Mouse (Mus musculus) cortical plate, adult 2 months (tissue): ENCODE measurements around the gene Fgfr2.

ENCODE experiments used
- CTCF ChIP-seq: fragments of 200-500 bp; IDR thresholded peaks from 2 replicates; pipeline ENCODE4 v1.5.1; 2011; ENCODE audit warnings: mild to moderate bottlenecking, control low read depth, low read length; ENCODE audit not compliant: insufficient read depth; ENCODE audit errors: extremely low read depth
- POLR2A ChIP-seq: fragments of 200-500 bp; IDR thresholded peaks from 2 replicates; pipeline ENCODE4 v1.6.1; 2011; ENCODE audit warnings: mild to moderate bottlenecking, low read length, control low read depth; ENCODE audit not compliant: insufficient read depth; ENCODE audit errors: extremely low read depth

DNA sequence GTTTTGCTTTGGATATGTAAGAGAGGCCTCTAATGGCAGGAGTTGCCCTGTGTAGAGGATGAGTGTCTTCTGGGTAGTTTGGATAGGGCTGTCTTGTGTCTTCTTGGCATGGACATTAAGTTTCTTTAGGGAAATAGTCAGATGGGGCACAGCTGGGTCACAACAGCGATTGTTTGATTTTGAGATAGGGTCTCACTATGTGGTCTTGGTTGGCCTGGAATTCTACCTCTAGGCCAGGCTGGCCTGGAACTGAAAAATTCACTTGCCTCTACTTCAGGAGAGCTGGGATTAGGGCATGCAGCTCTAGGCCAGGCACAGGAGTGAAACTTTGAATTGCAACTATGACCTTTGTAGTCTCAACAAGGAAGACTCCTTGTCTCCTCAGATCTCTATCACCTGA lies 2520.3 kb downstream of the Fgfr2 start:
- TF ChIP-seq POLR2A (no peak), CTCF (no peak)
